Mouse (Mus musculus): Measurements from ENCODE around the gene Prkg2.

The Prkg2 gene

GRCm38 (mm10) chr5:99036596-99037441 lies at the start of gene Prkg2:
TSS of gene Prkg2 (minus strand) at chr5:99037351.
- WGBS, result 1% methylated on average over 93 of the region's 94 CpGs

GRCm38 (mm10) chr5:99083955-99084354 lies 46.8 kb upstream of the Prkg2 start:
- 27% methylated on average over 5 of the region's 5 CpGs for WGBS

DNA sequence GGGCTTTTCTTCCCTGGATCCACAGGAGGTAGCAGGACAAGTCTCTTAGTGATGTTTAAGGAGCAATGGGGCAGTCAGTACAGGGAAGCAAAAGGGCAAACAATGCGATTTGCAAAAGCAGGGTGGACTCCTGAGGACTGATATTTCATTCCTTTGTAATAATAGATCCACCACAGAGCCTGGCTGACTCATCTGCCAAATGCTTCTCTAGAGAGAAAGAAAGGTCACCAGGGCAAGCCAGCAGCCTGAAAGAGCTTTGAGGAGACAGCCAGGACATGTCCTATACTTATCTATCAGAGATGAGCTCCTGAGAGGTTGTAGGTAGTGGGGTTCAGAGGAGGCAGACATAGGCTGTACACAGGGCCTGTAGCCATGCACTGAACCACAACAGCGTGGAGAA lies 41.2 kb upstream of the Prkg2 start:
- WGBS, result 78% methylated on average over 2 of the region's 2 CpGs

DNA sequence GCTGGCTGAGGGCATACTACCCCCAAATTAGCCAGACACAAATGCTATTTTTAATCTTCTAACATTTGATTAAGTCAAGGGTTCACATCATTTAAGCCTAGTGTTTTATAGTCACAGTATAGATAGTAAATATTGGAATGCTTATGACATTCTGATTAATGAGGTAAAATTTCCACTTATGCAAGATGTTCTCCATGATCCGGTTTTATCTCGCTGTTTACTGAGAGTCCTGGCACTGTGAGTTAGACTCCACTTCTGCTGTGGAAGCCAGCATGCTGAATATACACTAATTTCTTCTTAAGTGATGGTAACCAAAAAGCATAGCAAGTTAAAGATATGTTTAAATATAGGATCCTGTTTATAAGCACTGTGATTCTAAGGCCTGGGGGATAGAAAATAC lies 31.2 kb upstream of the Prkg2 start:
- WGBS, result 84% methylated on average over 2 of the region's 2 CpGs

- WGBS, result 97% methylated on average over 6 of the region's 6 CpGs
Observed at GRCm38 (mm10) chr5:99039021-99039420, 1.9 kb upstream of the Prkg2 start.

DNA sequence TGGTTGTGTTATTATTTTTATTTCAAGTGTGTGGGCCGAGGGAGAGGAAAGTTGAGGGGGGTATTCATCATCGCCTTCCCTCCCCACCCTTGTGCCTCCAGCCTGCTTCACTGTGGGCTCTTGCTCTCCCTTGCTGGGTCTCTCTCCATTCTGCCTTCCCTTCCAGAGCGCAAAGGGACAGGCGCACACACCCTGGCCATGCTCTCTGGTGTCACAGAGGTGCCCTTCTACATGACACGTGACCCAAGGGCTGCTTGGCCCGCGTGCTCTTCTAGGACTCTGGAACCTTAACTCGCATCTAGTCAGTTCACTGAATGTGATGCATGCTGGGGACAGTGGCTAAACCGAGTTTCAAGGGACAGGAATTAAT lies 276 bp upstream of the Prkg2 start:
- 15% methylated on average over 9 of the region's 9 CpGs for WGBS

GRCm38 (mm10) chr5:99035961-99036360 lies 1.2 kb downstream of the Prkg2 start:
- WGBS, result 43% methylated on average over 9 of the region's 9 CpGs

DNA sequence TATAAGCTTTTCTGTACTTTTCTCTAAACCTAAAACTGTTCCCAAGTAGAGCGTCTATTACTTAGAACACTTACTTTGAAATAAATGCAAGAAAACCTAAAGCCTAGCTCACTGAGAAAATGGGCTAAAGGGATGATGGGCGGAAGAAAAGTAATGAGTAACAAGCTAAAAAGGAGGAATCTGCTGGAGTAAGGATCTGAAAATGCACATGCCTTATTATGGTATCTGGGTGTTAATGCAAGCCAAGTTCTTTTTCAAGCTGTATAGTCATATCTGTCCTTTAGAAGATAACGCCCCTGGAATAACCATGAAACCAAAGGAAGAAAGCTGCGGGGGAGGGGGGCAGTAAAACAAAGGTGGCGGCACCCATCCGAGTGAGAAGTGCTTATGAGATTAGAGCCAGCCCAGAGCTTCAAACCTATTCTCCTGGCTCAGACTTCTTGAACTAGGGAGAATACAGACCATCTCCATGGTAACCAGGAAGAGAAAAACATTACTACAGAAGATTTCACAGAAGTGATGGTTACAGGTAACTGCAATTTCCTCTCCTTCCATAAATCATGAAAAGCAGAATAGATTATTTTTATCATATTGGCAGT lies 5.5 kb downstream of the Prkg2 start:
- WGBS, result 40% methylated on average over 6 of the region's 6 CpGs

DNA sequence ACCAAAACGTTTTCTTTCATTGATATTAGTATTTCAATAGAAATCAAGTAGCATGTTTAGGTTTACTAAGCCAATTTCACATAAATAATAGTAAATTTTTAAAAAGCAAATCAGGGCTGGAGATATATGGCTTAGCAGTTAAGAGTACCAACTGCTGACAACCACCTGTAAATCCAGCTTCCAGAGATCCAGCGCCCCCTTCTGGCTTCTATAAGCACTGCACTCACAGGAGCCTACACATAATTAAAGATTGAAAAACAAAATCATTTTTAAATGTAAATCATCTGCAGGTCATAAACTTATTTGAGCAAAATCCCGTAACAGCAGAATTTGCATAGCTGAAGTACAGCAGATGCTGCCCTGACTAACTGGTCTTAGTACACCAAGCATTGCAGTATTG lies 10.8 kb downstream of the Prkg2 start:
- WGBS, result 75% methylated on average over 3 of the region's 3 CpGs

GRCm38 (mm10) chr5:99019709-99020108 lies 17.4 kb downstream of the Prkg2 start:
- 46% methylated on average over 6 of the region's 6 CpGs for WGBS

- WGBS, result 89% methylated on average over 3 of the region's 3 CpGs
Observed at GRCm38 (mm10) chr5:99015140-99015539, 22.0 kb downstream of the Prkg2 start.

DNA sequence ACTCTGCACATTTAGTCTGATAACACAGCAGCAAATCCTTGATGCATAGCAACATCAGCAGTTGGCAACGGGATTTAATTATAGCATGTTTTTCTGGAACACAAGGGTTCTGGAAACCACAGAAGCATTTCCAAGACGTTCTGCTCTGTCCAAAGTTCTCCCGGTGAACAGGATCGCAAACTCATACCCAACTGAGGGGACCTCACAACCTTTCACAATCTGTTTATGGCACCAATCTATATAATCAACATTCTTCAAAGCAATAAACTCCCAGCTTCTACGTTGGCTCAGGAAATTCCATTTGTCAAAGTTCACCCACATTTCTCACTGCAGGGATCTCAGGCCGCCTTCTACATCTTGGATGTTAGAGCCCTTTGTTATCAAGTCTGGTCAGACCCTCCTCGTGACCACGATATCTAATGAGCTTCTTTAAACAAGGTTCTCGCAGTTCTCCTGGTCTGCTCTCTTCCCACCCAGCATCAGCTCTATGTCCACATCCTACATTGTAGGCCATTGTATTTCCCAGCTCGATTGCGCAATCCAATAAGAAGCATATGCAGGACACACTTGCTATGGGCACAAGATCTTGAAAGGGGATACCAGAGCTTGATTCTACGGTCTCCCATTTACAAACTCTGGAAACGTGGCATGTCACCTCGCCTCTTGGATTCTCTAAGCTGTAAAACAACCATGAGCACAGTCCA lies 26.6 kb downstream of the Prkg2 start:
- WGBS, result 79% methylated on average over 14 of the region's 14 CpGs

GRCm38 (mm10) chr5:98998104-98998503 lies 39.0 kb downstream of the Prkg2 start:
- 30% methylated on average over 4 of the region's 4 CpGs for WGBS

GRCm38 (mm10) chr5:98995767-98996166 lies 41.4 kb downstream of the Prkg2 start:
- WGBS, result 61% methylated on average over 4 of the region's 4 CpGs

DNA sequence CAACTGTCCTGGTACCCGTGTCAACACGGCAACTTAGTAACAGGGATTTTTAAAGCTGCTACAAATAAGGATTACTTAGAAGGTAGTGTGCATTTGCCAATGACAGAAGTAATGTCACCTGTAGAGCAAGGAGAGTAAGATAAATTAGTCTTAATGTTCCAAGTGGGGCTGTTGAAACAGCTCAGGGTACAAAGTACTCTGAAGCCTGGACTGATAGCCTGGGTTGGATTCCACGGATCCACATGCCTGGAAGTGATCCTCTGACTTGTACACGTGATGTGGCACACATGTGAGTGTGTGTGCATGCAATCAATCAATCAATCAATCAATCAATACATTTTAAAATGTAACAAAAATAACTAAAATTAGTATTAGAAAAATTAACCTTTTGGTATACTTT lies 45.6 kb downstream of the Prkg2 start:
- WGBS, result 90% methylated on average over 4 of the region's 4 CpGs

DNA sequence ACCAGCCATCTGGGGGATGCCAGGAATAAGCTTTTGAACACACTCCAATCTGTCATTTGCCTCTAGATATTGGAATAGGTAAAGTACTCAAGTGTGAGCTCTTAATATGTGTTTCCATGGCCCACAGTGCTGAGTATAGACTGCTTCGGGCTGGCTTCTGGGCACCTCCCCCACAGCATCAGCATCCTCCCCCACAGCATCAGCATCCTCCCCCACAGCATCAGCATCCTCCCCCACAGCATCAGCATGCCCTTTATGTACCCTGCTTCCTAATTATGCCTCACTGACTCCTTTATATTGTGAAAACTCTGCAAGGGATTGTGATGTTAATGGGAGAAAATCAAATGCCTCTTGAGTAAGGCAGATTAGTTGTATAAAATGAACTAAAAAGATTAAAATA lies 49.5 kb downstream of the Prkg2 start:
- 26% methylated on average over 1 of the region's 1 CpGs for WGBS

DNA sequence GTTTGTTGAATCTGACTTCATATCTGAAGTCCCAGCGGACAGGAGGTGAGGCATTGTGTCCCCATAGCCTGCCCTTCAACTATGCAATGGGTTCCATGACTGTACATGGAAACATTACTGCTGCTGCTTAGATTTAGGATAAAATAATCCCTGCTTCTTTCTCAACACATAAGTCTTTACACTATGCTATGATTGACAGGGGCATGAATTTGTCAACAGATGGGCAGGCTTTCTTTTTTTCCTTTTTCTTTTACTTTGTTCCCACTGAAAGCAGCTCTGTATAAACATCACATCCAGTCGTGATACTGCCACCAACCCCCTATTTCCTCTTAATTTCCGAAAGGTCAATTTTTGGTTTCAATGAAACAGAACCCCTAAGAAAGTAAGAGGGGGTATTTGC lies 50.0 kb downstream of the Prkg2 start:
- 69% methylated on average over 3 of the region's 3 CpGs for WGBS

DNA sequence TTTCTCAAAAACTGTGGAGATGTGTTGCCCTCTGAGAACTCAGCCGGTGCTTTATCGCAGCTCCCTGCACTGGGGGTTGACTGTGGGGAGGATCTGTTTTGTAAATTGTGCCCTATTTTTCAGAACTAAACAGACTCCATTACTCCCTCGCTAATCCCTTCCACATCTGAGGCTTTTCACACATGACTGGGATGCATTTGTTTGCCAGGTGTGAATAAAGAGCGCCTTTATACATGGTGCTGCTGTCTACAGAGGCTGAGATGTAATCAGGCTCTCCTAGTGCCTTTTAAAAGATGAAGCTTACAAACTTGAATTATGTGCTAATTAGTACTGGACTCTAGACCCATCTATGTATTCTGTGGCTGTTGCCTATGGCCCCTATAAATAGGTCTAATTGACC lies 50.7 kb downstream of the Prkg2 start:
- 57% methylated on average over 4 of the region's 4 CpGs for WGBS

GRCm38 (mm10) chr5:98986011-98986410 lies 51.1 kb downstream of the Prkg2 start:
- WGBS, result 27% methylated on average over 4 of the region's 4 CpGs

DNA sequence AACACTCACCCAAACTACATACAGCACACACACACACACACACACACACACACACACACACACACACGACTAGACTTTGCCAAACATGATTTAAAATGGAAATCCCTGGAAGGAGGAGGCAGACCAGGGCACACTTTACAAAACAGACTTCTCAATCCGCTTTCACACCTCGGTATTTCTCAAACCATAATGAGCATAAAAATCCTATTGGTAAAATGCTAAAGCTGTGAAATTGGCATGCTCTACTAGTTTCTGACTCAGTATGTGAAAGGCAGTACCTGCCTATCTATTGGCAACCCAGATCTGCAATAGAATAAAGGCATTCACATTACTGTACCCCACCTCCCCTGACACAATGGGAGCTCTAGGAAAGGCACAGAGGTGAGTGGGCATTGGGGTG lies 52.1 kb downstream of the Prkg2 start:
- 44% methylated on average over 3 of the region's 3 CpGs for WGBS

DNA sequence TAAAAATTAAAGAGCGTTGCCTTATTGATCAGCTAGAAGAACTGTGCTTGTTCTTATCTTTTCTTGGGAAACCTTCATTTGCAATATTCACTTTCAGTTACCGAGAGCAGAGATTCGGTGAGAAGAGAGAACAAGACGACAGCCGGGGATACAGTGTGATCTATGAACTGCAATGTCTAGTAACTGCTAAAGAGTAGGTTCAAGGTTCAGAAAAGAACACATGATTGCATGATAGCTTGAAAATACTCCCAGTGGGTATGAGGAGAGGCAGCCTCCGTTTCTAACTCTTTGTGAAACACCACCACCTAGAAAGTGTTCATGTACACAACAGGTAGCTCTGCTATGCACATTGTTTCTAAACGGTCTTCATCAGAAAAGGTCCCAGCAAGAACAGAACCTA lies 55.8 kb downstream of the Prkg2 start:
- WGBS, result 93% methylated on average over 7 of the region's 7 CpGs

- 57% methylated on average over 6 of the region's 6 CpGs for WGBS
Observed at GRCm38 (mm10) chr5:98978316-98978715, 58.8 kb downstream of the Prkg2 start.

All from cerebral cortex, adult 2 months (tissue).